Comparison of ENCODE assay signal across 8 mouse cellular contexts in genomic region chrX:11494246-11494630, GRCm38 (mm10).
DNase-seq lines count a peak whose midpoint lies in the region; ATAC-seq and TF ChIP-seq lines count a peak whose summit lies in the region.

No protein-coding gene starts in this region.

- H3K27me3 ChIP-seq in kidney, embryonic 14.5 days (ENCODE audit: control insufficient read depth, insufficient read depth, low read length), result 0 out of 2 replicates have a peak, but pooled peaks cover 3% of the 10 kb centered on the region
- no peaks in the 10 kb centered on the region for H3K27me3 ChIP-seq in forebrain, embryonic 14.5 days (replicated peaks; ENCODE audit: control insufficient read depth, insufficient read depth, low read length)
- peaks cover 10% of the 10 kb centered on the region; the same call in 1 of the 2 replicates for H3K27me3 ChIP-seq in intestine, embryonic 16.5 days (replicated peaks; ENCODE audit: control insufficient read depth, insufficient read depth, low read length)
- H3K27me3 ChIP-seq in lung, embryonic 16.5 days (ENCODE audit: control insufficient read depth, insufficient read depth, low read depth, low read length), result no peaks in the 10 kb centered on the region; the same call in 1 of the 2 replicates
- no peaks in the 10 kb centered on the region; the same call in 1 of the 2 replicates for H3K27me3 ChIP-seq in stomach, embryonic 15.5 days (replicated peaks)
- no peaks in the 10 kb centered on the region for H3K27me3 ChIP-seq in thymus, adult 2 months (ENCODE audit: control insufficient read depth, insufficient read depth, low read length)

- no peak for DNase-seq in kidney, adult 8-10 months
- DNase-seq in forebrain, embryonic 14.5 days (ENCODE audit: low spot score), result peak; percentile 96
- no peak for DNase-seq in thymus, postnatal 36 days
- DNase-seq in thymus, adult 2 months, result no peak

- no peak overlapping the region for H3K27ac ChIP-seq in kidney, embryonic 14.5 days (ENCODE audit: low read depth, low read length)
- H3K27ac ChIP-seq in forebrain, embryonic 14.5 days (ENCODE audit: low read depth, low read length), result peak overlapping the region; percentile 97
- H3K27ac ChIP-seq in intestine, embryonic 16.5 days (ENCODE audit: low read length), result peak overlapping the region; percentile 45
- peak overlapping the region; percentile 66 for H3K27ac ChIP-seq in lung, embryonic 16.5 days (ENCODE audit: low read length)
- H3K27ac ChIP-seq in stomach, embryonic 15.5 days, result peak overlapping the region; percentile 65; the same call in 1 of the 2 replicates
- no peak overlapping the region for H3K27ac ChIP-seq in thymus, adult 2 months (ENCODE audit: control insufficient read depth, insufficient read depth, low read length)

- WGBS in kidney, embryonic 14.5 days, result 43% methylated on average over 12 of the region's 12 CpGs
- WGBS in forebrain, embryonic 14.5 days, result 37% methylated on average over 12 of the region's 12 CpGs
- 23% methylated on average over 12 of the region's 12 CpGs for WGBS in intestine, embryonic 16.5 days
- WGBS in lung, embryonic 16.5 days, result 18% methylated on average over 12 of the region's 12 CpGs
- WGBS in stomach, embryonic 15.5 days, result 24% methylated on average over 12 of the region's 12 CpGs
- WGBS in thymus, adult 2 months, result 37% methylated on average over 12 of the region's 12 CpGs

- no peak overlapping the region; the same call in 1 of the 2 replicates for H3K4me3 ChIP-seq in kidney, embryonic 14.5 days (ENCODE audit: low read length)
- no peak overlapping the region for H3K4me3 ChIP-seq in forebrain, embryonic 14.5 days (ENCODE audit: low read depth, low read length)
- H3K4me3 ChIP-seq in intestine, embryonic 16.5 days (ENCODE audit: low read length), result peak overlapping the region; percentile 14; the same call in 1 of the 2 replicates
- peak overlapping the region; percentile 31 for H3K4me3 ChIP-seq in lung, embryonic 16.5 days (ENCODE audit: low read length)
- peak overlapping the region; percentile 20; the same call in 1 of the 2 replicates for H3K4me3 ChIP-seq in stomach, embryonic 15.5 days (replicated peaks)
- no peak overlapping the region for H3K4me3 ChIP-seq in thymus, adult 2 months (ENCODE audit: control insufficient read depth, insufficient read depth, low read length)

- no peaks in the 10 kb centered on the region for H3K9me3 ChIP-seq in kidney, embryonic 14.5 days (ENCODE audit: control insufficient read depth, low read length)
- no peaks in the 10 kb centered on the region for H3K9me3 ChIP-seq in forebrain, embryonic 14.5 days (replicated peaks; ENCODE audit: control insufficient read depth, low read length)
- no peaks in the 10 kb centered on the region for H3K9me3 ChIP-seq in intestine, embryonic 16.5 days (ENCODE audit: control insufficient read depth, low read length)
- H3K9me3 ChIP-seq in lung, embryonic 16.5 days (ENCODE audit: control insufficient read depth, low read length), result no peaks in the 10 kb centered on the region
- no peaks in the 10 kb centered on the region for H3K9me3 ChIP-seq in stomach, embryonic 15.5 days

- no peak for TF ChIP-seq CTCF in thymus, adult 2 months (IDR thresholded peaks at IDR 0.05; ENCODE audit: borderline replicate concordance, control insufficient read depth, extremely low read depth, insufficient read depth, low read length, poor library complexity)

- peak overlapping the region; percentile 36 for H3K4me2 ChIP-seq in kidney, embryonic 14.5 days (replicated peaks; ENCODE audit: low read depth, low read length)
- H3K4me2 ChIP-seq in forebrain, embryonic 14.5 days (ENCODE audit: low read length), result peak overlapping the region; percentile 43
- peak overlapping the region; percentile 48 for H3K4me2 ChIP-seq in intestine, embryonic 16.5 days (ENCODE audit: low read depth, low read length)
- peak overlapping the region; percentile 62 for H3K4me2 ChIP-seq in lung, embryonic 16.5 days (ENCODE audit: low read depth, low read length)
- H3K4me2 ChIP-seq in stomach, embryonic 15.5 days, result peak overlapping the region; percentile 52

- H3K4me1 ChIP-seq in kidney, embryonic 14.5 days (ENCODE audit: control insufficient read depth, insufficient read depth, low read length), result no peaks in the 10 kb centered on the region
- H3K4me1 ChIP-seq in forebrain, embryonic 14.5 days (ENCODE audit: control insufficient read depth, insufficient read depth, low read length), result peaks cover 34% of the 10 kb centered on the region
- peaks cover 11% of the 10 kb centered on the region; the same call in 1 of the 2 replicates for H3K4me1 ChIP-seq in intestine, embryonic 16.5 days (ENCODE audit: control insufficient read depth, insufficient read depth, low read length)
- H3K4me1 ChIP-seq in lung, embryonic 16.5 days (replicated peaks; ENCODE audit: control insufficient read depth, insufficient read depth, low read length), result peaks cover 12% of the 10 kb centered on the region
- no peaks in the 10 kb centered on the region for H3K4me1 ChIP-seq in stomach, embryonic 15.5 days
- H3K4me1 ChIP-seq in thymus, adult 2 months (replicated peaks; ENCODE audit: control insufficient read depth, insufficient read depth, low read length), result no peaks in the 10 kb centered on the region

- H3K36me3 ChIP-seq in kidney, embryonic 14.5 days (ENCODE audit: control insufficient read depth, insufficient read depth, low read length), result no peaks in the 10 kb centered on the region
- no peaks in the 10 kb centered on the region for H3K36me3 ChIP-seq in forebrain, embryonic 14.5 days (ENCODE audit: control insufficient read depth, insufficient read depth, low read length)
- H3K36me3 ChIP-seq in intestine, embryonic 16.5 days (ENCODE audit: control insufficient read depth, insufficient read depth, low read length), result no peaks in the 10 kb centered on the region
- H3K36me3 ChIP-seq in lung, embryonic 16.5 days (ENCODE audit: control insufficient read depth, insufficient read depth, low read length), result no peaks in the 10 kb centered on the region
- H3K36me3 ChIP-seq in stomach, embryonic 15.5 days, result no peaks in the 10 kb centered on the region
- H3K36me3 ChIP-seq in thymus, adult 2 months (ENCODE audit: control insufficient read depth, insufficient read depth, low read length), result no peaks in the 10 kb centered on the region

- no peak overlapping the region for H3K9ac ChIP-seq in kidney, embryonic 14.5 days (ENCODE audit: low read depth, low read length)
- peak overlapping the region; percentile 58 for H3K9ac ChIP-seq in forebrain, embryonic 14.5 days (ENCODE audit: low read length)
- no peak overlapping the region for H3K9ac ChIP-seq in intestine, embryonic 16.5 days (ENCODE audit: low read depth, low read length)
- H3K9ac ChIP-seq in lung, embryonic 16.5 days (ENCODE audit: low read length), result peak overlapping the region; percentile 53
- no peak overlapping the region for H3K9ac ChIP-seq in stomach, embryonic 15.5 days

- no peak for TF ChIP-seq POLR2A in thymus, adult 2 months (IDR thresholded peaks at IDR 0.05; ENCODE audit: control insufficient read depth, extremely low read depth, insufficient read depth, low read length, poor library complexity)

- no peak for ATAC-seq in kidney, embryonic 14.5 days (ENCODE audit: low FRiP score, low TSS enrichment)
- ATAC-seq in forebrain, embryonic 14.5 days, result peak; percentile 70
- ATAC-seq in intestine, embryonic 16.5 days, result no peak
- ATAC-seq in lung, embryonic 16.5 days (ENCODE audit: low read depth), result peak; percentile 67; the same call in 1 of the 2 replicates
- no peak for ATAC-seq in stomach, embryonic 15.5 days (ENCODE audit: insufficient read depth, low FRiP score, low read depth)

Comparison
In these comparisons a context has a peak if more than half of its experiments do, and no peak if none do; other contexts are left out.
1. ATAC-seq: peak in forebrain, embryonic 14.5 days (single experiment) and lung, embryonic 16.5 days (single experiment); none in kidney, embryonic 14.5 days (single experiment), intestine, embryonic 16.5 days (single experiment) and stomach, embryonic 15.5 days (single experiment).
2. H3K27ac ChIP-seq: peak in forebrain, embryonic 14.5 days (single experiment), intestine, embryonic 16.5 days (single experiment), lung, embryonic 16.5 days (single experiment) and stomach, embryonic 15.5 days (single experiment); none in kidney, embryonic 14.5 days (single experiment) and thymus, adult 2 months (single experiment).
3. H3K4me3 ChIP-seq: peak in intestine, embryonic 16.5 days (single experiment), lung, embryonic 16.5 days (single experiment) and stomach, embryonic 15.5 days (single experiment); none in kidney, embryonic 14.5 days (single experiment), forebrain, embryonic 14.5 days (single experiment) and thymus, adult 2 months (single experiment).
4. H3K9ac ChIP-seq: peak in forebrain, embryonic 14.5 days (single experiment) and lung, embryonic 16.5 days (single experiment); none in kidney, embryonic 14.5 days (single experiment), intestine, embryonic 16.5 days (single experiment) and stomach, embryonic 15.5 days (single experiment).
5. Peak in every context shown above with its lines, with median percentiles within 50 percentile points of each other: H3K4me2 ChIP-seq.